Comparison of ENCODE assay signal across 8 mouse cellular contexts in the genomic region with DNA sequence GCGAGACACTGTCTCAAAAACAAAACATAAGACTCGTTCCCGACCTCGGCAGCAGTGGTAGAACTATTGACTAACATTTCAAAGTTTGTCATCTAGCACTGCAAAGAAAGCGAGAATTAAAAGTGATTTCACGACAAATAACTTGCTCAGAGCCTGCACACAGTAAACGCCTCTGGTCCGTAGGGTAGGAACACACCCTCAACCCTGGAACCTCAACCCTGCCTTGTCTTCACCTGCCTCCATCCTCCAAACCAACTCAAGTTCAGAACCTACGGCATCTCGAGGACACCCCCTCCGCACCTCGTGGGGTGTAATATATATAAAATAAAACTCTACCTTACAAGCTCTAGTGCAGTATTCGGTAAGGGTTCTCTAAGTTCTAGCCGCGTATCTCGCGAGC. TPM values are rescaled to one million over a fixed set of nuclear protein-coding genes. Genes with fewer than 3 reads are reported as not detected.
DNase-seq lines count a peak whose midpoint lies in the region; ATAC-seq and TF ChIP-seq lines count a peak whose summit lies in the region.

No protein-coding gene starts in this region.

- H3K9me3 ChIP-seq in heart, embryonic 10.5 days: no peaks in the 10 kb centered on the region
- H3K9me3 ChIP-seq in CH12.LX (replicated peaks; ENCODE audit: low read length): no peaks in the 10 kb centered on the region
- no peaks in the 10 kb centered on the region for H3K9me3 ChIP-seq in forebrain, embryonic 13.5 days (replicated peaks)
- H3K9me3 ChIP-seq in liver, embryonic 15.5 days (replicated peaks): no peaks in the 10 kb centered on the region

- in situ Hi-C loops in CH12.LX (cut with MboI; ENCODE audit: low pct_ligation_motif_present, low pct_unique_long_range_greater_than_20kb, low sequenced_read_pairs): loop anchor here (10.0 kb wide), 1 partner anchor 65 kb away; no protein-coding TSS in a partner anchor

- H3K36me3 ChIP-seq in heart, embryonic 10.5 days: 0 out of 2 replicates have a peak, but pooled peaks cover 3% of the 10 kb centered on the region
- peaks cover 0 to 22% of the 10 kb centered on the region in 2 experiments for H3K36me3 ChIP-seq in CH12.LX (replicated peaks in 1 of 2; ENCODE audit: control insufficient read depth in 1 of 2, insufficient read depth in 1 of 2, low read length in 1 of 2)
- no peaks in the 10 kb centered on the region for H3K36me3 ChIP-seq in forebrain, embryonic 13.5 days (ENCODE audit: poor library complexity, severe bottlenecking)
- 0 out of 2 replicates have a peak, but pooled peaks cover 3% of the 10 kb centered on the region for H3K36me3 ChIP-seq in liver, embryonic 15.5 days (replicated peaks)

- no peak for TF ChIP-seq RAD21 in CH12.LX (IDR thresholded peaks at IDR 0.05; ENCODE audit: low read depth, low read length)

- dilution Hi-C loops in CH12.LX (cut with MboI; ENCODE audit: extremely low pct_ligation_motif_present, extremely low pct_unique_long_range_greater_than_20kb, low sequenced_read_pairs): no loop called here

- WGBS in heart, embryonic 10.5 days: 8% methylated on average over 17 of the region's 17 CpGs
- 7% methylated on average over 17 of the region's 17 CpGs for WGBS in forebrain, embryonic 13.5 days
- 4% methylated on average over 17 of the region's 17 CpGs for WGBS in liver, embryonic 15.5 days (ENCODE audit: insufficient replicate concordance)

- peak overlapping the region; percentile 87 for H3K4me3 ChIP-seq in heart, embryonic 10.5 days
- H3K4me3 ChIP-seq in CH12.LX (replicated peaks in 1 of 3; ENCODE audit: low read depth in 2 of 3, low read length in 2 of 3, poor library complexity in 1 of 3): peak overlapping the region; percentile 60 to 72 (median 66)
- peak overlapping the region; percentile 61 for H3K4me3 ChIP-seq in forebrain, embryonic 13.5 days
- peak overlapping the region; percentile 75 for H3K4me3 ChIP-seq in liver, embryonic 15.5 days (replicated peaks)

- H3K4me2 ChIP-seq in CH12.LX (ENCODE audit: insufficient read depth, low read depth, poor library complexity, severe bottlenecking): peak overlapping the region; percentile 95; the same call in 1 of the 2 replicates
- peak overlapping the region; percentile 65 for H3K4me2 ChIP-seq in forebrain, embryonic 13.5 days
- peak overlapping the region; percentile 80 for H3K4me2 ChIP-seq in liver, embryonic 15.5 days

- peak overlapping the region; percentile 61 for H3K9ac ChIP-seq in CH12.LX (ENCODE audit: insufficient read depth, low read depth)
- H3K9ac ChIP-seq in forebrain, embryonic 13.5 days: peak overlapping the region; percentile 62
- H3K9ac ChIP-seq in liver, embryonic 15.5 days: peak overlapping the region; percentile 62

- no peak for TF ChIP-seq EP300 in CH12.LX (IDR thresholded peaks at IDR 0.05; ENCODE audit: low read length)

- no peaks in the 10 kb centered on the region for H3K79me2 ChIP-seq in CH12.LX (replicated peaks; ENCODE audit: control insufficient read depth, extremely low read depth, insufficient read depth, poor library complexity, severe bottlenecking)

- TF ChIP-seq POLR2A in CH12.LX (IDR thresholded peaks at IDR 0.05; ENCODE audit: low read depth, low read length): no peak

- H3K4me1 ChIP-seq in heart, embryonic 10.5 days: peaks cover 14% of the 10 kb centered on the region
- H3K4me1 ChIP-seq in CH12.LX (ENCODE audit: control insufficient read depth in 1 of 2, insufficient read depth in 2 of 2): peaks cover 4 to 15% of the 10 kb centered on the region in 2 experiments; a peak in 3 of 4 replicates
- H3K4me1 ChIP-seq in forebrain, embryonic 13.5 days: peaks cover 27% of the 10 kb centered on the region
- H3K4me1 ChIP-seq in liver, embryonic 15.5 days (replicated peaks): peaks cover 24% of the 10 kb centered on the region

- no peak for DNase-seq in heart, embryonic 10.5 days (ENCODE audit: low spot score)
- DNase-seq in heart, adult 8-10 months (ENCODE audit: low spot score): no peak
- peak; percentile 12 for DNase-seq in CH12.LX (ENCODE audit: extremely low read depth)
- DNase-seq in right cerebral cortex, adult 18-20 months: no peak
- DNase-seq in gastrocnemius, postnatal 25 days: no peak
- no peak for DNase-seq in cerebellum, postnatal 36 days

- no peak for ATAC-seq in forebrain, embryonic 13.5 days
- ATAC-seq in liver, embryonic 15.5 days (ENCODE audit: insufficient read depth): peak; percentile 43

- H3K27me3 ChIP-seq in heart, embryonic 10.5 days (ENCODE audit: insufficient read depth, poor library complexity, severe bottlenecking): no peaks in the 10 kb centered on the region
- peaks cover 15% of the 10 kb centered on the region for H3K27me3 ChIP-seq in CH12.LX (replicated peaks)
- no peaks in the 10 kb centered on the region for H3K27me3 ChIP-seq in forebrain, embryonic 13.5 days
- H3K27me3 ChIP-seq in liver, embryonic 15.5 days: no peaks in the 10 kb centered on the region; the same call in 1 of the 2 replicates

- TF ChIP-seq CTCF in CH12.LX (conservative IDR thresholded peaks at IDR 0.05 in 1 of 2, IDR thresholded peaks at IDR 0.05 in 1 of 2; ENCODE audit: low read depth in 2 of 2, low read length in 2 of 2): no peak

- peak overlapping the region; percentile 86 for H3K27ac ChIP-seq in heart, embryonic 10.5 days
- H3K27ac ChIP-seq in CH12.LX (ENCODE audit: insufficient read depth, low read depth): no peak overlapping the region
- H3K27ac ChIP-seq in forebrain, embryonic 13.5 days: no peak overlapping the region
- H3K27ac ChIP-seq in liver, embryonic 15.5 days (replicated peaks): 0 out of 2 replicates have a peak overlapping the region, but pooled peaks have one; percentile 7

TF ChIP-seq in CH12.LX, 34 proteins besides CTCF, POLR2A, EP300 and RAD21:
- TF ChIP-seq USF2 (conservative IDR thresholded peaks at IDR 0.05; ENCODE audit: low read depth, low read length): no peak
TF ChIP-seq in CH12.LX: peak in this region for 0.

RNA-seq across cellular contexts. Expression of gene Ccdc61, which starts 0.4 kb away (rescaled TPM):
- polyA plus RNA-seq in heart, embryonic 10.5 days (2016; fragmentation: Nextera tagmentation; extraction: Ambion mirVana): 26.9 and 29.4 TPM in 2 replicates
- 10 to 100 TPM in 1 of 4 experiments, 1 to 10 TPM in 3; 7.4 to 10.7 (median 8.9) TPM for total RNA-seq in heart, adult 8-10 months (2022)
- 16.3 and 17.4 TPM in 2 replicates for total RNA-seq in CH12.LX (2012; rRNA removed)
- total RNA-seq in CH12.LX (2014; rRNA removed): 11.7 and 11.9 TPM in 2 replicates
- polyA plus RNA-seq in CH12.LX (2012; ENCODE audit: insufficient read length, low read depth): 13.2 and 27.3 TPM in 2 replicates
- polyA plus RNA-seq in forebrain, embryonic 13.5 days (2015; fragmentation: Nextera tagmentation; extraction: Ambion mirVana): 25.6 and 27.9 TPM in 2 replicates
- polyA plus RNA-seq in liver, embryonic 15.5 days (2015; fragmentation: Nextera tagmentation; extraction: Ambion mirVana): 8.4 and 11.1 TPM in 2 replicates
- 1 to 10 TPM; 5.2 to 6.5 TPM for total RNA-seq in gastrocnemius, postnatal 25 days (2021)

RNA-seq across cellular contexts. Expression of gene Nova2, which starts 15.9 kb away (rescaled TPM):
- polyA plus RNA-seq in heart, embryonic 10.5 days (2016; fragmentation: Nextera tagmentation; extraction: Ambion mirVana): 0.53 and 0.57 TPM in 2 replicates
- total RNA-seq in heart, adult 8-10 months (2022): 1 to 10 TPM; 3.2 to 5.5 (median 5.1) TPM
- 0.04 TPM in 2 replicates for total RNA-seq in CH12.LX (2012; rRNA removed)
- not detected in 2 replicates for total RNA-seq in CH12.LX (2014; rRNA removed)
- not detected in 2 replicates for polyA plus RNA-seq in CH12.LX (2012; ENCODE audit: insufficient read length, low read depth)
- polyA plus RNA-seq in forebrain, embryonic 13.5 days (2015; fragmentation: Nextera tagmentation; extraction: Ambion mirVana): 12.3 and 13.7 TPM in 2 replicates
- 0.06 TPM in 2 replicates for polyA plus RNA-seq in liver, embryonic 15.5 days (2015; fragmentation: Nextera tagmentation; extraction: Ambion mirVana)
- total RNA-seq in gastrocnemius, postnatal 25 days (2021): 1 to 10 TPM; 1.7 to 2.1 TPM

RNA-seq across cellular contexts. Expression of gene Pglyrp1, which starts 38.7 kb away (rescaled TPM):
- polyA plus RNA-seq in heart, embryonic 10.5 days (2016; fragmentation: Nextera tagmentation; extraction: Ambion mirVana): 0.26 and 0.43 TPM in 2 replicates
- 1 to 10 TPM; 1.1 to 6.7 (median 1.6) TPM for total RNA-seq in heart, adult 8-10 months (2022)
- total RNA-seq in CH12.LX (2012; rRNA removed) (0.25 and 0.51 TPM in 2 replicates), CH12.LX (2014; rRNA removed) (0.45 TPM in 1 of 2 replicates, not detected in the other)
- 3.8 and 4.7 TPM in 2 replicates for polyA plus RNA-seq in CH12.LX (2012; ENCODE audit: insufficient read length, low read depth)
- polyA plus RNA-seq in forebrain, embryonic 13.5 days (2015; fragmentation: Nextera tagmentation; extraction: Ambion mirVana): 7.4 and 8.2 TPM in 2 replicates
- polyA plus RNA-seq in liver, embryonic 15.5 days (2015; fragmentation: Nextera tagmentation; extraction: Ambion mirVana): 69.3 and 73.4 TPM in 2 replicates
- total RNA-seq in gastrocnemius, postnatal 25 days (2021): under 1 TPM; 0.51 to 0.67 TPM

Comparison
In these comparisons a context has a peak if more than half of its experiments do, and no peak if none do; other contexts are left out.
1. H3K27ac ChIP-seq: peak in heart, embryonic 10.5 days (single experiment) and liver, embryonic 15.5 days (single experiment); none in CH12.LX (single experiment) and forebrain, embryonic 13.5 days (single experiment).
2. Peak in every context shown above with its lines, with median percentiles within 50 percentile points of each other: H3K4me3 ChIP-seq, H3K4me2 ChIP-seq and H3K9ac ChIP-seq.